Mouse (Mus musculus) liver, adult 2 months (tissue): Measurements from ENCODE around the gene Leng8.

Experiments
- CTCF ChIP-seq: fragments of 200-500 bp; IDR thresholded peaks from 2 replicates; pipeline ENCODE4 v1.5.1; 2011; ENCODE audit warnings: low read depth, low read length, control low read depth
- POLR2A ChIP-seq: fragments of 200-500 bp; IDR thresholded peaks from 2 replicates; pipeline ENCODE4 v1.6.1; 2011; ENCODE audit warnings: low read length, control low read depth; ENCODE audit not compliant: insufficient read depth; ENCODE audit errors: extremely low read depth

- TF ChIP-seq CTCF = no peak
- TF ChIP-seq POLR2A = no peak
Measured at GRCm38 (mm10) chr7:4126992-4127785, 9.7 kb upstream of the Leng8 start.
